In genomic region chr16:84955204-84955839, GRCm38 (mm10) we compare ENCODE assay signal across 8 mouse cellular contexts.
DNase-seq lines count a peak whose midpoint lies in the region; ATAC-seq and TF ChIP-seq lines count a peak whose summit lies in the region.

No protein-coding gene starts in this region.

- H3K27me3 ChIP-seq in forebrain, embryonic 14.5 days (replicated peaks; ENCODE audit: control insufficient read depth, insufficient read depth, low read length) = no peaks in the 10 kb centered on the region
- H3K27me3 ChIP-seq in liver, embryonic 16.5 days (ENCODE audit: control insufficient read depth, insufficient read depth, low read depth, low read length) = no peaks in the 10 kb centered on the region
- H3K27me3 ChIP-seq in neural tube, embryonic 14.5 days (ENCODE audit: control insufficient read depth, insufficient read depth, low read length) = no peaks in the 10 kb centered on the region
- no peaks in the 10 kb centered on the region for H3K27me3 ChIP-seq in testis, adult 2 months (ENCODE audit: control insufficient read depth, insufficient read depth, low read length)

- peak; percentile 52 for DNase-seq in c-Kit-positive CD71-positive TER-119-positive erythroid progenitor cells, embryonic 14.5 days (ENCODE audit: low spot score)
- peak; percentile 94 for DNase-seq in forebrain, embryonic 14.5 days (ENCODE audit: low spot score)
- peak; percentile 88 to 92 for DNase-seq in heart, postnatal 10 days
- peak; percentile 92 to 93 for DNase-seq in kidney, postnatal 4 days

- H3K27ac ChIP-seq in forebrain, embryonic 14.5 days (ENCODE audit: low read depth, low read length) = no peak overlapping the region
- no peak overlapping the region for H3K27ac ChIP-seq in liver, embryonic 16.5 days (ENCODE audit: low read length)
- H3K27ac ChIP-seq in neural tube, embryonic 14.5 days (ENCODE audit: low read depth, low read length) = no peak overlapping the region
- no peak overlapping the region for H3K27ac ChIP-seq in testis, adult 2 months (ENCODE audit: control insufficient read depth, insufficient read depth, low read depth, low read length)

- intact Hi-C loops in heart, postnatal 10 days (cut with DNase I) = loop anchor here (1.0 to 10.0 kb wide), 3 partner anchors 218 to 723 kb away; partner anchors contain the start of gene App

- no peak overlapping the region for H3K9ac ChIP-seq in forebrain, embryonic 14.5 days (ENCODE audit: low read length)
- no peak overlapping the region for H3K9ac ChIP-seq in liver, embryonic 16.5 days (ENCODE audit: low read depth, low read length)
- no peak overlapping the region for H3K9ac ChIP-seq in neural tube, embryonic 14.5 days (replicated peaks; ENCODE audit: low read depth, low read length)

- H3K4me1 ChIP-seq in forebrain, embryonic 14.5 days (ENCODE audit: control insufficient read depth, insufficient read depth, low read length) = peaks cover 6% of the 10 kb centered on the region; the same call in 1 of the 2 replicates
- H3K4me1 ChIP-seq in liver, embryonic 16.5 days (ENCODE audit: control insufficient read depth, low read depth, low read length) = no peaks in the 10 kb centered on the region
- no peaks in the 10 kb centered on the region for H3K4me1 ChIP-seq in neural tube, embryonic 14.5 days (ENCODE audit: control insufficient read depth, insufficient read depth, low read length)
- no peaks in the 10 kb centered on the region; the same call in 1 of the 2 replicates for H3K4me1 ChIP-seq in testis, adult 2 months (ENCODE audit: control insufficient read depth, insufficient read depth, low read length)

- peak; percentile 67 for ATAC-seq in CD4-positive, CD25-positive, alpha-beta regulatory T cell, adult 4 months
- ATAC-seq in forebrain, embryonic 14.5 days = peak; percentile 92
- ATAC-seq in liver, embryonic 16.5 days (ENCODE audit: low read depth) = peak; percentile 55; the same call in 1 of the 2 replicates
- peak; percentile 90 for ATAC-seq in neural tube, embryonic 14.5 days (ENCODE audit: low read depth)

- no peak overlapping the region for H3K4me2 ChIP-seq in forebrain, embryonic 14.5 days (ENCODE audit: low read length)
- no peak overlapping the region for H3K4me2 ChIP-seq in liver, embryonic 16.5 days (ENCODE audit: low read depth, low read length)
- H3K4me2 ChIP-seq in neural tube, embryonic 14.5 days (ENCODE audit: low read depth, low read length) = no peak overlapping the region

- peak; percentile 94 for TF ChIP-seq CTCF in testis, adult 2 months (IDR thresholded peaks at IDR 0.05; ENCODE audit: control insufficient read depth, insufficient read depth, insufficient replicate concordance, low read depth, low read length)

- no peak for TF ChIP-seq POLR2A in testis, adult 2 months (IDR thresholded peaks at IDR 0.05; ENCODE audit: control insufficient read depth, low read depth, low read length)

- H3K36me3 ChIP-seq in forebrain, embryonic 14.5 days (ENCODE audit: control insufficient read depth, insufficient read depth, low read length) = peaks cover 35% of the 10 kb centered on the region
- no peaks in the 10 kb centered on the region for H3K36me3 ChIP-seq in liver, embryonic 16.5 days (ENCODE audit: control insufficient read depth, insufficient read depth)
- peaks cover 9% of the 10 kb centered on the region; the same call in 1 of the 2 replicates for H3K36me3 ChIP-seq in neural tube, embryonic 14.5 days (ENCODE audit: control insufficient read depth, insufficient read depth, low read length)
- no peaks in the 10 kb centered on the region for H3K36me3 ChIP-seq in testis, adult 2 months (ENCODE audit: control insufficient read depth, insufficient read depth, low read length)

- 31% methylated on average over 26 of the region's 26 CpGs for WGBS in forebrain, embryonic 14.5 days
- 34% methylated on average over 26 of the region's 26 CpGs for WGBS in liver, embryonic 16.5 days (ENCODE audit: insufficient replicate concordance)
- WGBS in neural tube, embryonic 14.5 days = 30% methylated on average over 26 of the region's 26 CpGs

- no peaks in the 10 kb centered on the region for H3K9me3 ChIP-seq in forebrain, embryonic 14.5 days (replicated peaks; ENCODE audit: control insufficient read depth, low read length)
- no peaks in the 10 kb centered on the region for H3K9me3 ChIP-seq in liver, embryonic 16.5 days (replicated peaks; ENCODE audit: control insufficient read depth, low read length)
- H3K9me3 ChIP-seq in neural tube, embryonic 14.5 days (ENCODE audit: control insufficient read depth, low read length) = no peaks in the 10 kb centered on the region

- H3K4me3 ChIP-seq in forebrain, embryonic 14.5 days (ENCODE audit: low read depth, low read length) = no peak overlapping the region
- H3K4me3 ChIP-seq in liver, embryonic 16.5 days (ENCODE audit: low read depth, low read length) = no peak overlapping the region
- no peak overlapping the region for H3K4me3 ChIP-seq in neural tube, embryonic 14.5 days (ENCODE audit: low read depth, low read length)
- peak overlapping the region; percentile 12 for H3K4me3 ChIP-seq in testis, adult 2 months (ENCODE audit: control insufficient read depth, low read depth, low read length)
